Mouse (Mus musculus): Measurements from ENCODE around the gene Foxo1. TPM values are rescaled to one million over a fixed set of nuclear protein-coding genes. Genes with fewer than 3 reads are reported as not detected.

Gene Foxo1
- total and polyA plus RNA-seq, 2 experiments from 2014 or later = 3.2 to 4.8 TPM

- H3K4me2 ChIP-seq (ENCODE audit: low read depth, low read length) = no peak overlapping the region
- H3K27ac ChIP-seq = no peak overlapping the region
- H3K9ac ChIP-seq (replicated peaks; ENCODE audit: low read length) = no peak overlapping the region
- no peak for DNase-seq (ENCODE audit: low spot score)
- H3K27me3 ChIP-seq (ENCODE audit: insufficient read depth, low read length) = peaks cover 3% of the 10 kb centered on the region; the same call in 1 of the 2 replicates
- H3K36me3 ChIP-seq (ENCODE audit: insufficient read depth, low read length) = no peaks in the 10 kb centered on the region
- ATAC-seq = no peak
- H3K4me3 ChIP-seq (ENCODE audit: low read length) = no peak overlapping the region
- no peak for TF ChIP-seq CTCF (IDR thresholded peaks at IDR 0.05; ENCODE audit: low read depth)
- H3K9me3 ChIP-seq (ENCODE audit: low read length) = no peaks in the 10 kb centered on the region
- H3K4me1 ChIP-seq (ENCODE audit: insufficient read depth, low read length) = no peaks in the 10 kb centered on the region
Measured at GRCm38 (mm10) chr3:52274475-52274874, 6.3 kb downstream of the Foxo1 start.

DNA sequence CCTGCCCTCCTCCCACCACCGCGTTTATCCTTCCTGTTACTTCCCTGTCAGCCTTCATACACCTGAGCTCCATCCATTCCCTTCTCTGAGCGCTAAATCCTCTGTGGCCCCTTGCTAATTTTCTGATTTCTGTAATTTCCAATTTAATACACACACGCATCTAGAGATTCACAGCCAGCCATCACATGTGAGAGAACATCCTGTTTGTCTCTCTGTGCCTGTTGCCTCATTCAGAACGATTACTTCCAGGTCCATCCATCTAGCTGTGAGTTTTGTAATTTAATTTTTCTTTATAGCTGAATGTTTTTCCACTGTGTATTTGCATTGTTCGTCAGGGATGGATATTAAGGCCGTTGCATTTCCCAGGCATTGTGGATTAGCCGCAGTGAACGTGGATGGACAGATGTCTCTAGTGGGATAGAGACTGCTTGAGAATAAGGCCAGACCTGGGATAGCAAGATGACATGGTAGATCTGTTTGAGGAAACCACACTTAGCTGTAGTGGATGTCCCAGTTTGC, 7.0 kb downstream of the Foxo1 start:
- no peak for ATAC-seq
- no peak overlapping the region for H3K4me2 ChIP-seq (ENCODE audit: low read depth, low read length)
- H3K4me3 ChIP-seq (ENCODE audit: low read length) = no peak overlapping the region
- no peak overlapping the region for H3K9ac ChIP-seq (replicated peaks; ENCODE audit: low read length)
- no peaks in the 10 kb centered on the region for H3K4me1 ChIP-seq (ENCODE audit: insufficient read depth, low read length)
- TF ChIP-seq CTCF (IDR thresholded peaks at IDR 0.05; ENCODE audit: low read depth) = no peak
- 77% methylated on average over 9 of the region's 9 CpGs for WGBS
- peaks cover 3% of the 10 kb centered on the region; the same call in 1 of the 2 replicates for H3K27me3 ChIP-seq (ENCODE audit: insufficient read depth, low read length)
- no peak for DNase-seq (ENCODE audit: low spot score)
- H3K36me3 ChIP-seq (ENCODE audit: insufficient read depth, low read length) = no peaks in the 10 kb centered on the region
- no peak overlapping the region for H3K27ac ChIP-seq
- no peaks in the 10 kb centered on the region for H3K9me3 ChIP-seq (ENCODE audit: low read length)

DNA sequence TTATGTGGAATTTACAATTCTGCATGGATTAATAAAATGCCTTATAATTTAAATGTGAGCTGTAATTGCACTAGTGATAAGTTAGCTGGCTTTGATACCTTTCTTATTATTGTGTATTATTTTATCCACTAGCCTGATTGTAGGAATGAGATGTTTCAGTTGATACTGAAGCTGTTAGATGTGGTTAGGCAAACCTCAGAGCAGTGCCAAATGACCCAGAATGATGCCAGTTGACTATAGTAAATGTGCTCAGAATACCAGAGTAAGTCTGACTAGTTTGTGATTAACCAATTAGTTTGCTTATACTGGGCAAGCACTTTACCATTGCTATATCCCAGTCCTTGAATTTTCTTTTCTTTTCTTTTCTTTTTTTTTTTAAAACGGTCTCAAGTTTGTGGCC, 12.5 kb downstream of the Foxo1 start:
- no peak overlapping the region for H3K4me2 ChIP-seq (ENCODE audit: low read depth, low read length)
- DNase-seq (ENCODE audit: low spot score) (no peak), ATAC-seq (no peak)
- H3K4me1 ChIP-seq (ENCODE audit: insufficient read depth, low read length) = no peaks in the 10 kb centered on the region
- no peak overlapping the region for H3K27ac ChIP-seq
- H3K9me3 ChIP-seq (ENCODE audit: low read length) = no peaks in the 10 kb centered on the region
- H3K9ac ChIP-seq (replicated peaks; ENCODE audit: low read length) = no peak overlapping the region
- no peak overlapping the region for H3K4me3 ChIP-seq (ENCODE audit: low read length)
- H3K36me3 ChIP-seq (ENCODE audit: insufficient read depth, low read length) = no peaks in the 10 kb centered on the region
- no peaks in the 10 kb centered on the region for H3K27me3 ChIP-seq (ENCODE audit: insufficient read depth, low read length)
- TF ChIP-seq CTCF (IDR thresholded peaks at IDR 0.05; ENCODE audit: low read depth) = no peak
- 86% methylated on average over 1 of the region's 1 CpGs for WGBS

- no peak for DNase-seq (ENCODE audit: low spot score)
- 84% methylated on average over 3 of the region's 3 CpGs for WGBS
Measured at GRCm38 (mm10) chr3:52281882-52282281, 13.7 kb downstream of the Foxo1 start.

DNA sequence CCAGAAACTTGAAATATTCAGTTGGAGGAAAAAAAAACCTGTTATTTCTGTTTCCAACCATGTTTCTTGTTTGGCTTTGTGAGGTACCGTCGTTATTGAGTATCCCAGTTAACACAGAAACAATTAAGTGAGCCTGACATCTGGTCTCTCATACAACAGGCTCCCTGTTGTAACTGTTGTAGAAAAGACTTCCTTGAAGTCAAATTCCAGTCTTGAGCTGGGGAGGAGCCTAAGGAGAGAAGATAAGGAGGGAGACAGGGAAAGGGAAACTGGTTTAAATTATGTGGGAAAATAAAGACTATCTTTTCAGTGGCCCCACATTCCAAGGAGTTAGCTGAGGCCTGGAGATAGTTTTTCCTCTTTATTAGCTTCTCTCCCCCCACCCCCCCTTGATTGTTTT, 14.2 kb downstream of the Foxo1 start:
- Histone ChIP-seq H3K27ac (no peak overlapping the region), H3K9me3 (ENCODE audit: low read length) (no peaks in the 10 kb centered on the region), H3K9ac (replicated peaks; ENCODE audit: low read length) (no peak overlapping the region), H3K36me3 (ENCODE audit: insufficient read depth, low read length) (no peaks in the 10 kb centered on the region), H3K4me2 (ENCODE audit: low read depth, low read length) (no peak overlapping the region), H3K4me1 (ENCODE audit: insufficient read depth, low read length) (no peaks in the 10 kb centered on the region), H3K4me3 (ENCODE audit: low read length) (no peak overlapping the region), H3K27me3 (ENCODE audit: insufficient read depth, low read length) (no peaks in the 10 kb centered on the region)
- ATAC-seq = no peak
- no peak for DNase-seq (ENCODE audit: low spot score)
- TF ChIP-seq CTCF (IDR thresholded peaks at IDR 0.05; ENCODE audit: low read depth) = no peak
- WGBS = 62% methylated on average over 2 of the region's 2 CpGs

More at GRCm38 (mm10) chr3:52281882-52282281, 13.7 kb downstream of the Foxo1 start:
- no peak for ATAC-seq
- H3K4me1 ChIP-seq (ENCODE audit: insufficient read depth, low read length) = no peaks in the 10 kb centered on the region
- no peaks in the 10 kb centered on the region for H3K9me3 ChIP-seq (ENCODE audit: low read length)
- no peak for TF ChIP-seq CTCF (IDR thresholded peaks at IDR 0.05; ENCODE audit: low read depth)
- no peak overlapping the region for H3K4me2 ChIP-seq (ENCODE audit: low read depth, low read length)
- no peaks in the 10 kb centered on the region for H3K36me3 ChIP-seq (ENCODE audit: insufficient read depth, low read length)
- H3K27me3 ChIP-seq (ENCODE audit: insufficient read depth, low read length) = no peaks in the 10 kb centered on the region
- no peak overlapping the region for H3K9ac ChIP-seq (replicated peaks; ENCODE audit: low read length)
- H3K4me3 ChIP-seq (ENCODE audit: low read length) = no peak overlapping the region
- H3K27ac ChIP-seq = no peak overlapping the region

DNA sequence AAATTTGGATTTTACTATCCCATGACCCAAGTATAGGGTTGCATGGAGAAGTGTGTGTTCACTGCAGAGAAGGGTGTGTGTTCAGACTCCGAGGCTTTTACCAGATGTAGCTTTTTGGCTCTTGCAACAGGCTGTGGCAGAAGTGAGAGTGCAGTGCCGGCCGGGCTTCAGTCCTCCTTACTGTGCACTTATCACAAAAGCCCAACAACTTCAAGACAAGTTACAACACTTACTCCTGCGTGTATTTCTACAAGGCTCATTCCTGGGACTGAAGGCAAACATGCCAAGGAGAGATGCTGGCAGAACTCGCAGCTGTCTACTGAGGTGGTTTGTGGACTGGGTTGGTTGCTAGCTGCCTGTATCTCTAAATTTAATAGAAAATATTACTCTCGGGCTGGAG, 15.4 kb downstream of the Foxo1 start:
- no peaks in the 10 kb centered on the region for H3K4me1 ChIP-seq (ENCODE audit: insufficient read depth, low read length)
- no peaks in the 10 kb centered on the region for H3K36me3 ChIP-seq (ENCODE audit: insufficient read depth, low read length)
- 90% methylated on average over 6 of the region's 6 CpGs for WGBS
- H3K27ac ChIP-seq = no peak overlapping the region
- no peaks in the 10 kb centered on the region for H3K9me3 ChIP-seq (ENCODE audit: low read length)
- no peak overlapping the region for H3K4me2 ChIP-seq (ENCODE audit: low read depth, low read length)
- no peak for TF ChIP-seq CTCF (IDR thresholded peaks at IDR 0.05; ENCODE audit: low read depth)
- H3K9ac ChIP-seq (replicated peaks; ENCODE audit: low read length) = no peak overlapping the region
- H3K27me3 ChIP-seq (ENCODE audit: insufficient read depth, low read length) = no peaks in the 10 kb centered on the region
- DNase-seq (ENCODE audit: low spot score) = no peak
- ATAC-seq = no peak
- H3K4me3 ChIP-seq (ENCODE audit: low read length) = no peak overlapping the region

DNA sequence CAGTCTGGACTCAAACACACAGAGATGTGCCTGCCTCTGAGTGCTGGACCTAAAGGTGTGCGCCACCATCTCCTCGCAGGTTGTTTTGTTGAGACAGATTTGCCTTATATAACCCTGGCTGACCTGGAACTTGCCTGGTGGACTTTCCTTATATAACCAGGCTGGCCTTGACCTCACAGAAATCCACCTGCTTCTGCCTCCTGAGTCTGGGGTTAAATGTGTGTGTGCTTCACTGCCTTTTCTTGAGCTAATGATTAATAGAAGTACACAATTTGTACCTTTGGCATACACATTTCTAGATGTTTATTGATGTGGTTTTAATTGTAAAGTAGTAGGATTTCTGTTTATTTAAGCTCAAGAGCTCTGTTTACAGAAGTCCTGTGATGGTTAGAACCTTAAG, 22.7 kb downstream of the Foxo1 start:
- H3K27me3 ChIP-seq (ENCODE audit: insufficient read depth, low read length) = no peaks in the 10 kb centered on the region
- no peaks in the 10 kb centered on the region for H3K9me3 ChIP-seq (ENCODE audit: low read length)
- no peak overlapping the region for H3K9ac ChIP-seq (replicated peaks; ENCODE audit: low read length)
- no peak overlapping the region for H3K4me2 ChIP-seq (ENCODE audit: low read depth, low read length)
- 94% methylated on average over 2 of the region's 2 CpGs for WGBS
- no peaks in the 10 kb centered on the region for H3K4me1 ChIP-seq (ENCODE audit: insufficient read depth, low read length)
- H3K4me3 ChIP-seq (ENCODE audit: low read length) = no peak overlapping the region
- no peaks in the 10 kb centered on the region for H3K36me3 ChIP-seq (ENCODE audit: insufficient read depth, low read length)
- ATAC-seq = no peak
- TF ChIP-seq CTCF (IDR thresholded peaks at IDR 0.05; ENCODE audit: low read depth) = no peak
- no peak overlapping the region for H3K27ac ChIP-seq
- DNase-seq (ENCODE audit: low spot score) = no peak
